Mouse (Mus musculus): Measurements from ENCODE around the gene Gm1113.

DNA sequence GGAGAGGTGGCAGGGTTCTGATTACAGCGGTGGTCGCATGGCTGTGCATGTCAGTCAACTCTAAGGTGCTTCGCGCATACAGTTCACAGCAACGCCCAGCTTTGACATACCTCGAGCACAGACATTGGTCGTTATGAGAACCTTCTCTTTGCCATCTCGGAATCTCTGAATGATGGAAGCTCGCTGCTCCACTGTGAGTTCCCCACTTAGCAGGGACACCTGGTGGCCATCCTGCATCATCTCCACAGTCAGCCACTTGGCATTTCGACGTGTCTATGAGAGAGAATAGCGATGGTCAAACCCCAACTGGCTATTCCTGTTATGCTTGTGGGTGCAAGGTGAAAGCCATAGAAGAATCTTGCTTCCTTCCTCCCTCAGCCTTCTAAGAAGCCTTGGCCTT, 27.6 kb upstream of the Gm1113 start:
- TF ChIP-seq CTCF (IDR thresholded peaks at IDR 0.05; ENCODE audit: extremely low read depth, insufficient read depth, insufficient read length, insufficient replicate concordance) (no peak), POLR2A (IDR thresholded peaks at IDR 0.05; ENCODE audit: low read depth, low read length) (no peak)
